Mouse (Mus musculus) urinary bladder, postnatal 14 days (tissue): ENCODE measurements around the gene Baat.
"Not testable (repeated sequence)": the region's sequence is repeated elsewhere in the genome, so short reads cannot be mapped to it uniquely, and the experiment has no call there.

ENCODE experiments used
- DNase-seq: peaks from one replicate; pipeline ENCODE4 v3.0.0; 2021; ENCODE audit warnings: low spot score

The Baat gene

GRCm38 (mm10) chr4:49480896-49481295 lies 25.5 kb downstream of the Baat start:
- peak; percentile 49 for DNase-seq

DNA sequence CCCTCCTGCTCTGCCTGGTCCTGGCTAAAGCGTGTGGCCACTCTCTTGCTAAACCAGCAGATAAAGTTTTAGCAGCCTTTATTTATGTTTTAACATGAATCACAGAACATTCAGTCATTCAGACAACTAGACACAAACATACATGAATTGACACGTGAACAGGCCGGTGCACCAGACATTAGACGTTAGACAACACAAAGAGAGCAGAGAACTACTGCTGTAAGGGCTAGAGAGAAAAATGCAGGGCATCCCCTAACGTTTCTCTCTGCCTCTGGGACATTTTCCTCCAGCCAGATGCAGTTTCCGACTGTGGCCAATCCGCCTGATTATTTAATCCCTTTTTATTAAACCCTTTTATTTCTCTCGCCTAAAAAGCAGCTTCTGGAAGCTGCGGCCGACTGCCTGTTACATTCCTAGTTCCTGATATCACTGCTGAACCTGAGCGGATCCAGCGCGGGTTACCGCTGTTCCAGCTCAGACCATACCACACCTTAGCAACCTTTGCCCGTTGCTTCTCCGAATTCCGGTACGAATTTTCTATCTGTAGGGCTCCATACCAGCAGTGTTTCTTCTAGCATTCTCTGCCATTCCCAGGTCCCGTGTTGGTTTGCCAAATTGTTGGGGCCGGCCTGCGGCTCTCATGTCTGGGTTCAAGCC lies 26.1 kb downstream of the Baat start:
- DNase-seq = no peak

- not testable (repeated sequence) for DNase-seq
Measured at GRCm38 (mm10) chr4:49479035-49479434, 27.3 kb downstream of the Baat start.

GRCm38 (mm10) chr4:49478118-49478877 lies 28.1 kb downstream of the Baat start:
- DNase-seq = no peak

DNA sequence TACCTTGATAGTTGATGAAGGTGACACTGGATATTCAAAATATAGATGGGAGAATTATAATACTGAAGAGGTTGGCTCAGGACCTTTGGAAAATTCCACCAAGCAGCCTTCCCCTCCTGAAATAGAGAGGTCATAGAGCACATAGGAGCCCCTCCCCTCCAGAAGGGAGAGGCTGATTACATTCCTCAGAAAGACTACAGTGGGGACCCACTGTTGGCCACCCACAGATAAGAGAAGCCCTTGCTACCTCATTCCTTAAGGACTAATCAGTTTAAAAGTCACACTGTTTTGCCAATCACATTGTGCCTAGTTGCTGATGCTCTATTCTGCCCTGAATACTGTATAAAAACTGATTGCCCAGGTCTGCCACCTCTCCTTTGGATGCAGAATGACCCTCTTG lies 31.8 kb downstream of the Baat start:
- DNase-seq = no peak

DNA sequence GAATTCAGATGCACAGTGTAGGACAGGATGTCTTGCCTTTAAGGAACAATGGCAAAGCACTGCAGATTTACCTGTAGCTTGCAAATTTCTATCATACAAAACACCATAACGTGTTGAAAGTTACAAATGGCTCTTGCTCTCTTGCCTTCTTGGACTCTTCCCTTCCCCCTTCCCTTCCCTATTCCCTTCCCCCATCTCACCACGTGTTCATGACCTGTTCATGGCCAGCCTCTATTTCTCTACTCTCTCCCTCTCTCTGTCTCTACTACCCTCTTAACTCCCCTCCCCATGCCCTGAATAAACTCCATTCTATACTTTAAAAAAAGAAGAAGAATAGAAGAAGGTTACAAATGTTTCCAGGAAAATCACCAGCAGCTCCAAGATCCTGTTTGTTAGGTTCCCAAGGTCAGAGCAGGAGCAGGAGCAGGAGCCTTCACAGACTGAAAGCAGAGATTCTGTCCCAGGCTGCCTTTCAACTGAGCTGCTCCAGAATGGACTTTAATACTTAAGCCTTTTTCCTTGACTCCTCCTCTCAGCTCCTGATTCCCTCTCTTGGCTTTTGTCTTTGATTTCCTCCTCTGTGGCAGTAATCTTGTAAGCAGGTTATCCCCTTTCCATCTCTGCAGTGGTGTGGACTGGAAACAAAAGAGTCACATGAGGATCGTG lies 32.8 kb downstream of the Baat start, which contains the start of gene Acnat1:
Acnat1 (minus strand) TSS at position 478 of the 666 bp plus-strand sequence.
- DNase-seq = no peak

DNA sequence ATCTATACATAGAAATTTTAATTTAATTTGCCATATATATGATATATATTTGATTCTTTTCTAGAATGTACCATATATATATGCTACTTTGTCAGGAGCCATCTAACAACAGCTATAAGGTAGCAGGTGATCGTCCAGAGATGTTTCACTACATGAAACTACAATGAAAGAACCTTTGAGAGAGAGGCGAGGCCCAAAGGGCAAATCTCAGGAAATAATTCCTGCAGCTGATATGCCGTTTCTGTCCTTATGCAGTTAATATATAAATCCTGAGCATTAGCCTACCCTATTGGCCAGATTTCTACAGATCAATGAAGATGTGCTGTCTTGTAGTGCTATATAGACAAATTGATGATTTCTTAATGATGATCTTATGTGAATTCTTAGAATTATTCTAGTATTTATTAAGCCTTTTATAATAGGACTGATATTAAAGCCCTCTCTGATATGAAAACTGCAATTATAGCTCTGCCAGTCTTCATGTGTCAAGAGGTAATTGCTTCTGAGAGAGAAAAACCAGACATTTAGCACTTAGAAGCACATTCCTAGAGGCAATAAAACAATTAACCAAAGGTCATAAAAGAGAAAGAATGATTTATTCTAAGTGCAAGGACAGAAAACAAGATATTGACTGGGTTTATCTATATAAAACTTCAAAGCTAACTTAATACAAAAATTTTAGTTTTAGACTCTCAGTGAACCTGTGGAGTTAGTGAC lies 36.8 kb downstream of the Baat start:
- DNase-seq = no peak

- no peak for DNase-seq
Measured at GRCm38 (mm10) chr4:49467360-49467759, 39.0 kb downstream of the Baat start.

- DNase-seq = no peak
Measured at GRCm38 (mm10) chr4:49456171-49456570, 50.2 kb downstream of the Baat start.

- no peak for DNase-seq
Measured at GRCm38 (mm10) chr4:49451848-49452551, 54.4 kb downstream of the Baat start.

DNA sequence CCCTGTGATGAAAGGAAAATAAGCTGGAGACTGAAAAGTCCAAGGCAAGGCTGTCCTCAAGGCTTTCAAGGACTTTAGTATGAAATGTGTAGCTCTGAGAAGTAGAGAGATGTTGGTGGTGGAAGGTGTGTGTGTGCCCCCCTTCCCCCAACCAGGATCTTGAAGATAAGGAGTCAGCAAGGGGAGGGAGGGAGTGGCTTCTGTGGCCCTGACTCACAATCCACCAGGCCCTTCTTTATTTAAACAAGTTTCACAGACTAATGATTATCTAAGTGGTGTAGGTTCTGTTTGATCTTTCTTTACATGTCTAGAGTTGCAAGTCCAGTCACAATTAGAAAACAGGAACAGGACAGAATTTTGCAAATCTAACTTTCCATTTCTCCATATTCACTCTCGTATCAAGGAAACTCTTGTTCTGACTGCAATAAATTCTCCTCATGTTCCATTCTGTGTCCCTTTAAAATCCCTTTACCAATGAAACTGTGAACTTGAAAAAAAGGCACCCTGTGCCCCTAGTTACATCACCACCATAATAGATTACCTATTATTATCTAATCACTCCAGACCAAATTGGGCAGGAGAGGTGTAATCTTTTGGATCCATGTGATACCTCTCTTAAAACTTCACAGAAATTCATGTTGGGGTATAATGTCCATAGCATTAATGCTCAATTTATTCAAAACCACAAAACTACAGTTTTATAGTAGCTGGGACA lies 55.1 kb downstream of the Baat start:
- DNase-seq = peak; percentile 43
